Mouse (Mus musculus) MEL (cell line): ENCODE results near the gene Hcn2.

ENCODE experiments used
- CTCF ChIP-seq, 3 experiments: IDR thresholded peaks in 2 of 3; conservative IDR thresholded peaks in 1 of 3; 2 replicates each; pipeline ENCODE4 v1.5.1; 2011 to 2012; ENCODE audit warnings: low read length in 3 of 3, low read depth in 2 of 3, mild to moderate bottlenecking in 2 of 3, improper control_type of control experiment in 1 of 3, inconsistent platforms in 1 of 3, mixed read lengths in 1 of 3, moderate library complexity in 1 of 3; ENCODE audit not compliant: control insufficient read depth in 1 of 3, insufficient read depth in 1 of 3, poor library complexity in 1 of 3, severe bottlenecking in 1 of 3
- HCFC1 ChIP-seq: IDR thresholded peaks from 2 replicates; pipeline ENCODE4 v1.6.1; 2012; ENCODE audit warnings: low read depth, mild to moderate bottlenecking, inconsistent platforms, low read length, improper control_type of control experiment, moderate library complexity
- MAZ ChIP-seq: IDR thresholded peaks from 2 replicates; pipeline ENCODE4 v1.6.1; 2012; ENCODE audit warnings: low read depth, mild to moderate bottlenecking, inconsistent platforms, low read length, improper control_type of control experiment
- MEF2A ChIP-seq: IDR thresholded peaks from 2 replicates; pipeline ENCODE4 v1.6.1; 2014; ENCODE audit warnings: low read depth, mild to moderate bottlenecking, inconsistent platforms, low read length, improper control_type of control experiment; ENCODE audit not compliant: poor library complexity, insufficient replicate concordance, severe bottlenecking; ENCODE audit errors: extremely low read depth
- POLR2A ChIP-seq, 2 experiments: IDR thresholded peaks; 2 replicates each; pipeline ENCODE4 v1.6.1; 2011 to 2012; ENCODE audit warnings: low read length in 2 of 2, mild to moderate bottlenecking in 2 of 2, control low read depth in 1 of 2, improper control_type of control experiment in 1 of 2, low read depth in 1 of 2, moderate library complexity in 1 of 2; ENCODE audit not compliant: control insufficient read depth in 1 of 2, insufficient read depth in 1 of 2, poor library complexity in 1 of 2
- ZC3H11A ChIP-seq: IDR thresholded peaks from 2 replicates; pipeline ENCODE4 v1.6.1; 2012; ENCODE audit warnings: low read depth, mild to moderate bottlenecking, inconsistent platforms, low read length, improper control_type of control experiment

GRCm38 (mm10) chr10:79714996-79715395, 1.4 kb upstream of the Hcn2 start:
- TF ChIP-seq POLR2A (IDR thresholded peaks at IDR 0.05; ENCODE audit: control insufficient read depth in 1 of 2, insufficient read depth in 1 of 2, low read depth in 1 of 2, low read length in 2 of 2, poor library complexity in 1 of 2) (no peak), HCFC1 (no peak), ZC3H11A (no peak), MAZ (no peak), MEF2A (no peak), CTCF (IDR thresholded peaks at IDR 0.05 in 2 of 3, conservative IDR thresholded peaks at IDR 0.05 in 1 of 3; ENCODE audit: control insufficient read depth in 1 of 3, insufficient read depth in 1 of 3, low read depth in 2 of 3, low read length in 3 of 3, poor library complexity in 1 of 3, severe bottlenecking in 1 of 3) (no peak)
